Mouse (Mus musculus) intestine, embryonic 14.5 days (tissue): ENCODE data around the gene Pde11a. TPM values are rescaled to one million over a fixed set of nuclear protein-coding genes. Genes with fewer than 3 reads are reported as not detected.

Source experiments
- ATAC-seq: fragments of 200-750 bp; cut with Nextera tagmentation; replicated peaks from 2 replicates; pipeline ENCODE4 v1.8.0; 2017; ENCODE audit warnings: low read depth, moderate number of reproducible peaks, moderate TSS enrichment, moderate library complexity; ENCODE audit not compliant: low FRiP score, low TSS enrichment
- DNase-seq: peaks from one replicate; pipeline ENCODE4 v3.0.0-alpha.2; 2018; ENCODE audit warnings: low spot score
- H3K27ac ChIP-seq: fragments of 300-500 bp; sonication (generic); 2 replicates; pipeline ENCODE4 v1.5.1; 2014; ENCODE audit warnings: low read depth, mild to moderate bottlenecking, control low read depth
- H3K27me3 ChIP-seq: fragments of 300-500 bp; sonication (generic); replicated peaks from 2 replicates; pipeline ENCODE4 v1.6.1; 2014; ENCODE audit warnings: low read length, control low read depth; ENCODE audit not compliant: control insufficient read depth, insufficient read depth
- H3K36me3 ChIP-seq: fragments of 300-500 bp; sonication (generic); 2 replicates; pipeline ENCODE4 v1.6.1; 2014; ENCODE audit warnings: low read length, control low read depth; ENCODE audit not compliant: control insufficient read depth, insufficient read depth
- H3K4me1 ChIP-seq: fragments of 300-500 bp; sonication (generic); replicated peaks from 2 replicates; pipeline ENCODE4 v1.6.1; 2014; ENCODE audit warnings: low read length, control low read depth, mixed read lengths; ENCODE audit not compliant: control insufficient read depth, insufficient read depth
- H3K4me2 ChIP-seq: fragments of 300-500 bp; sonication (generic); 2 replicates; pipeline ENCODE4 v1.6.1; 2014; ENCODE audit warnings: low read length
- H3K4me3 ChIP-seq: fragments of 300-500 bp; sonication (generic); 2 replicates; pipeline ENCODE4 v1.5.1; 2014; ENCODE audit warnings: low read depth, low read length, control low read depth, mixed read lengths
- H3K9ac ChIP-seq: fragments of 300-500 bp; sonication (generic); 2 replicates; pipeline ENCODE4 v1.6.1; 2014; ENCODE audit warnings: mild to moderate bottlenecking, low read length
- H3K9me3 ChIP-seq: fragments of 300-500 bp; sonication (generic); 2 replicates; pipeline ENCODE4 v1.6.1; 2016; ENCODE audit warnings: low read length, control low read depth; ENCODE audit not compliant: control insufficient read depth
- WGBS: fragments of 180-500 bp; shearing (Covaris S2); extraction: QIAGEN DNeasy Blood & Tissue Kit; methylation state at CpG from one replicate; pipeline ENCODE4 v1.1.7; 2014; 5-methylcytosine and 5-hydroxymethylcytosine counted together
- polyA plus RNA-seq: library from polyadenylated mRNA; unstranded; fragments of >200 nt; fragmentation: Nextera tagmentation; extraction: Ambion mirVana; gene quantifications from 2 replicates; pipeline ENCODE4 v1.2.1, GENCODE M21; 2014

Pde11a gene
- polyA plus RNA-seq, 1 experiment from 2014 or later = 0.42 TPM

DNA sequence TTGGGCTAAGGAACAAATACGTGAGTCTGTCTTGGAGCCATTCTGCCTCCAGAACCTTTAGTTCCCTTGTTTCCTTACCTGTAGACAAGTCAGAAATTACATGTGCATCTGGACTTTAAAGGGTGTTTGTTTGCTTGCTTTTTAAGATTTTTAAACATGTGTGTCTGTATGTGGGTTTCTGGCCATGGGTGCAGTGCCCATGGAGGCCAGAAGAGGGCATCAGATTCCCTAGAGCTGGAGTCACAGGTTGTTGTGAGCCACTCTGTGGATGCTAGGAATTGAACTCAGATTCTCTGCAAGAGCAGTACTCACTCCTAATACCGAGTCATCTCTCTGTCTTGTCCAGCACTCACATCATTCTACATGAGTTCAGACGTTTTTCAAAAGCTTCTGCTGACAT is 53.4 kb downstream of the Pde11a start:
- Histone ChIP-seq H3K4me2 (no peak overlapping the region), H3K9ac (no peak overlapping the region), H3K4me1 (no peaks in the 10 kb centered on the region), H3K27ac (no peak overlapping the region), H3K9me3 (no peaks in the 10 kb centered on the region), H3K36me3 (no peaks in the 10 kb centered on the region), H3K4me3 (no peak overlapping the region), H3K27me3 (no peaks in the 10 kb centered on the region)
- peak; percentile 43 for DNase-seq
- 79% methylated on average over 3 of the region's 3 CpGs for WGBS
- ATAC-seq = no peak

DNA sequence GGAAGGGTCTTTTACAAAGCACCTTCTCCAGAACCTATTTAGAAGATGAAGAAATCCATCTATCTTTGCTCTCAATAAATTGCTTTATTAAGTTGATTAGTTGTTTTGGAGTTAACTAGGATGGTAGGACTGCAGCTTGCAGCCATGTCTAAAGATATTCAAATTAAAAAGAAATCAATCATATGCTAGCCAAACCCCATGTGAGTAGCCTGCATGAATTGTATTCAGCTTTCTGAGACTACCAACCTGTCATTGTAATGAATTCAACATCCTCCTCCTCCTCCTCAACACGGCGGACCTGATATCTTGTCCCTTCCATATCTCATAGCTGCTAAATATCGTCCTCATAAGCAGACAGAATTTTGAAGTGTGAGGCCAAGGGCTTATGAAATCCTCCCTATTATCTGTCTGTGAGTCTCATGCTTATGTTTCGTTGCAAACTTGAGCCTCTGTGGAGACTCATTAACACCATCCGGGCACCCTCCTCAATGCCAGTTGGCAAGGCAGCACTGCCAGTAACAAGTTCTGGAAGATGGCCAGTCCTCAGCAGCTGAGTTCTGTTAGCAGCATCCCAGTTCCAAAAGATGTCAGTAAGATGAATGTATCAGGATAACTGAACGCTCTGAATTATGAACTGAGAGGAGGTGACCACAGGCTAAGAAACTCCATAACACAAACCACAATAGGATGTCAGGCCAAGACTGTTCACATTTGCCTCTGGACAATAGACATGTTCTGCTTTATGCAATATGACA is 55.0 kb downstream of the Pde11a start:
- 88% methylated on average over 6 of the region's 6 CpGs for WGBS
- Histone ChIP-seq H3K9ac (no peak overlapping the region), H3K27ac (no peak overlapping the region), H3K4me1 (no peaks in the 10 kb centered on the region), H3K4me3 (no peak overlapping the region), H3K4me2 (no peak overlapping the region), H3K27me3 (no peaks in the 10 kb centered on the region), H3K36me3 (no peaks in the 10 kb centered on the region), H3K9me3 (no peaks in the 10 kb centered on the region)
- DNase-seq (peak; percentile 41), ATAC-seq (no peak)

DNA sequence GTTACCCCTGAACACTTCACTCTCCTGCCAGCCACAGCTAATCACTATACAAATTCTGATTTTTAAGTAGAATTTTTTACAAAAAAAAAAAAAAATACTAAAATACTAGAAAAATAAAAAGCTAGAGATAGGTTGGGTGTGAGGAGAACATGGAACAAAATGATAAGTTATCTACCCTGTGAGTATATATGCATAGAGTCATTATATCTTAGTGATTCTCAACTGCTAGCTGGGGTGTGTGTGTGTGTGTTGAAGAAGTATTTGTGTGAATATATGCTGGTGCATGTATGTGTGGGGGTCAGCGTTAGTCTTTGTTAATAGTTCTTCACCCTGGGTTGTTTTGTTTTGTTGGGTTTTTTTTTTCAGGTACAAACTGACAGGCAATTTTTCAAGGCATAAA is 69.1 kb downstream of the Pde11a start:
- no peaks in the 10 kb centered on the region for H3K36me3 ChIP-seq
- no peaks in the 10 kb centered on the region for H3K27me3 ChIP-seq
- no peak for DNase-seq
- no peak overlapping the region for H3K4me3 ChIP-seq
- H3K9me3 ChIP-seq = no peaks in the 10 kb centered on the region
- H3K9ac ChIP-seq = no peak overlapping the region
- no peak for ATAC-seq
- 95% methylated on average over 1 of the region's 1 CpGs for WGBS
- no peak overlapping the region for H3K27ac ChIP-seq
- H3K4me2 ChIP-seq = no peak overlapping the region
- no peaks in the 10 kb centered on the region for H3K4me1 ChIP-seq

DNA sequence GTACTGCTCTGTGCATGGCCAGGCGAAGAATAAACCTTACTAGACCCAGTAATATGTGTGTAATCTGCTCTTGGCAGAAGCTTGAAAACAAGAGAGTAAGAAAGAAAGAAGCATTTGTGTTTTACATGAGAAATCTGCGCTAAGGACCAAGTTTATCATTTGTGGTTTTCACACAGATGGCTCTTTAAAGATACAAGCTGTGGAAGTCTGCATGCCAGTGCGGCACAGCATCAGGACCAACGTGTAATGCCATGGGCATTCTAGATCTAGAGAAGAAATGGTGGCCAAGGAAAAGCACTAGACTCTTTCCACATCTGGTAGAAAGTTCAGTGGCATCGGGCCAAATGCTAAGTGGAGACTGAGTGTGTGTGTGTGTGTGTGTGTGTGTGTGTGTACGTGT is 71.2 kb downstream of the Pde11a start:
- Histone ChIP-seq H3K4me1 (no peaks in the 10 kb centered on the region), H3K9me3 (no peaks in the 10 kb centered on the region), H3K9ac (no peak overlapping the region), H3K36me3 (no peaks in the 10 kb centered on the region), H3K4me3 (no peak overlapping the region), H3K27ac (no peak overlapping the region), H3K27me3 (no peaks in the 10 kb centered on the region), H3K4me2 (no peak overlapping the region)
- WGBS = 92% methylated on average over 6 of the region's 6 CpGs
- ATAC-seq = no peak
- no peak for DNase-seq

DNA sequence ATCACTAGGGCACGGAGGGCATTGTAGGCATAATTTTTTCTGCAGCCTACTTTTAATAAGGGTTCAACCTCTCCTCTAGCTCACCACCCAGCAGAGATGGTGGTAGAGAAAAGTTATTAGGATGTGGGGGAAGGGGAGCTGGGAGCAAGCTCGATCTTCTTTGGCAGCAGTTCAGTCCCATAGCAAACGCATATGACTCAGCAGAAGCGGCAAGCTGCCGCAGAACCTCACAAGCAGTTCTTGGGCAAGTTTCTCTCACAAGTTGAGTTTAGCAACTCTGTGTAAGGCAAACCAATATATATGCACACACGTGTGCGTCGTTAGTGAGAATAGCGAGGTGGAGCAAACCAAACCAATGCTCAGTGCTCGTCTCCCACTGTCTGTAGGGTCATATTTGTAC is 72.0 kb downstream of the Pde11a start:
- ATAC-seq (no peak), DNase-seq (no peak)

DNA sequence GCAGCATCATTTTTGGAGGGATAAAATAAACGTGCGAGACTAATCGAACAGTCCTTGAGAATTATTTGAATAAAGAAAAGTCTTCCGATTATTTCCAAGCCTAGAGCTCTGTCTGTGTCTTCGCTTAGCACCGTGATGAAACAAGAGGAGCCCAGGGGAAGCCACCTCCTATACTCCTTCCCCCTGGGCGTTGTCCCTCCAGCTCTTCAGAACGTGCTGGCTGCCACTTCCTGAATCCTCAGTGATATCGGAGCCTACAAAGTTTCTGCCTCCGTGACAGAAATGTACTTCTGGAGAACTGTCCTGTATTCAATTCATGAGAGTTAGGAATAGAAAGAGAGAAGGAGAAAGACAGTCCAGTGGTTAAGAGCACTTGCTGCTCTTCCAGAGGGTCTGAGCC is 74.3 kb downstream of the Pde11a start:
- ATAC-seq = no peak
- 70% methylated on average over 10 of the region's 10 CpGs for whole genome bisulfite sequencing
- H3K4me1 ChIP-seq = no peaks in the 10 kb centered on the region

More for the DNA sequence above, 72.0 kb downstream of the Pde11a start:
- no peaks in the 10 kb centered on the region for H3K9me3 ChIP-seq
- H3K4me3 ChIP-seq = no peak overlapping the region
- no peaks in the 10 kb centered on the region for H3K36me3 ChIP-seq
- H3K9ac ChIP-seq = no peak overlapping the region
- H3K4me1 ChIP-seq = no peaks in the 10 kb centered on the region
- no peaks in the 10 kb centered on the region for H3K27me3 ChIP-seq
- no peak overlapping the region for H3K4me2 ChIP-seq
- H3K27ac ChIP-seq = no peak overlapping the region
- WGBS = 79% methylated on average over 10 of the region's 10 CpGs

DNA sequence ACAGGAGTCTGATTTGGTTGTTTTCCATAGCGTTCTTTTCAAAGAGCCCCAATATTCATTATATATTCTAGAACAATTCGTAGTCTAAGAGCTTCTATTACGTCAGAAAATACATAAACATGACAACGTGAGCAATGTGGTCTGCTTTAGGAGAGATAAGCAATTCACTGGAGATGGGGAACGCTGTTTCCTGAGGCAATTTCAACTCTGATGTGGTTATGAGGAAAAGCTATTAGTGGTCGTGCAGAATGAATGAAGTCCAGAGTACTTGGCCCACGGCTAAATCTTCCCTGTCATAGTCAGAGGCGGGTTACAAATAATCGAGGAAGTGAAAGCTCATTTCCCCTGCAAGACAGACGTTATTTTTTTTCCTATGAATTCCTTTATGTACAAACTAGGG is 75.9 kb downstream of the Pde11a start:
- Histone ChIP-seq H3K4me1 (no peaks in the 10 kb centered on the region), H3K9me3 (no peaks in the 10 kb centered on the region), H3K27ac (no peak overlapping the region), H3K36me3 (no peaks in the 10 kb centered on the region), H3K4me2 (no peak overlapping the region), H3K4me3 (no peak overlapping the region), H3K9ac (no peak overlapping the region), H3K27me3 (no peaks in the 10 kb centered on the region)
- 42% methylated on average over 10 of the region's 10 CpGs for WGBS
- ATAC-seq = no peak
- no peak for DNase-seq

More for the DNA sequence above, 74.3 kb downstream of the Pde11a start:
- H3K9me3 ChIP-seq = no peaks in the 10 kb centered on the region
- H3K4me3 ChIP-seq = no peak overlapping the region
- H3K36me3 ChIP-seq = no peaks in the 10 kb centered on the region
- no peak overlapping the region for H3K4me2 ChIP-seq
- no peak for DNase-seq
- H3K9ac ChIP-seq = no peak overlapping the region
- H3K27ac ChIP-seq = no peak overlapping the region
- H3K27me3 ChIP-seq = no peaks in the 10 kb centered on the region

DNA sequence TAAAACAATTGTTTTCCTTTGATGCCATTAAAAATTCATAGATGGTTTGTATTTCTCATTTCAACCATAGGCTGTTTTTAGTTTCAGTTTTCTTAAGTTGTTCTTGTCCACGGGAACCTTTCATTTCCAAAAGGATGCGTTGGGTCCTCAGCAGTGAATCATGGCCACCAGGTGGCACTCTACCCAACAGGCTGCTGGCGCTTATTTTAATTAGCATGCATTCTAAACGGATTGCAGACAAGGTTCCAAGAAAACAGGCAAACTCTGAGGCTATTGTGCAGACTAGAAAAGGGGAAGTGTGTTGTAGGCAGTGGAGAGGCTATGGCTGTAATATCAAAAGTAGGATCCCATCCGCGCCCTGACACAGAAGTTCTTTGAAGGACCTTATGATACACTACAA is 83.7 kb downstream of the Pde11a start:
- H3K27me3 ChIP-seq = no peaks in the 10 kb centered on the region
- H3K36me3 ChIP-seq = no peaks in the 10 kb centered on the region
- H3K9ac ChIP-seq = no peak overlapping the region
- WGBS = 44% methylated on average over 6 of the region's 6 CpGs
- H3K27ac ChIP-seq = no peak overlapping the region
- ATAC-seq (no peak), DNase-seq (no peak)
- no peak overlapping the region for H3K4me3 ChIP-seq
- no peaks in the 10 kb centered on the region for H3K4me1 ChIP-seq
- no peaks in the 10 kb centered on the region for H3K9me3 ChIP-seq
- no peak overlapping the region for H3K4me2 ChIP-seq

DNA sequence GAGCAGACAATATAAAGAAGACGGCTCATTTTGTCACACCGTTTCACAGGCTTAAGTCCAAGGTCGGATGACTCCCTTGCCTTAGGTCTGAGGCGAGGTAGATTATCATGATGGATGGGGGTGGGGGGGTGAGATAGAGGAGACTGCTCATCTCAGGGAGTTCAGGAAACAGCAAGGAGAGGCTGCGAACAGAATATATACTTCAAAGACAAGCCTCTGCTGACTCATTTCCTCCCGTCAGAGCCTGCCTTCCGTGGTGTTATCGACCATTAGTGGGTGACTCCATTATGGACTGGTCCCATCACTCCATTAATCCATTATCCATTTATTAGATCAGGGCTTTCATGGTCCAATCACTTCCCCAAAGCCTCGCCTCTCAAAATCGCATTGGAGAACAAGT is 87.2 kb downstream of the Pde11a start:
- H3K9ac ChIP-seq = no peak overlapping the region
- H3K27me3 ChIP-seq = no peaks in the 10 kb centered on the region
- H3K27ac ChIP-seq = no peak overlapping the region
- DNase-seq (no peak), ATAC-seq (no peak)
- no peaks in the 10 kb centered on the region for H3K36me3 ChIP-seq
- H3K4me1 ChIP-seq = no peaks in the 10 kb centered on the region
- no peak overlapping the region for H3K4me3 ChIP-seq
- H3K9me3 ChIP-seq = no peaks in the 10 kb centered on the region
- no peak overlapping the region for H3K4me2 ChIP-seq
- WGBS = 82% methylated on average over 10 of the region's 10 CpGs
